Mouse (Mus musculus) spleen, adult 2 months (tissue): ENCODE results near the gene Gm14139.
"Not testable (repeated sequence)": the region's sequence is repeated elsewhere in the genome, so short reads cannot be mapped to it uniquely, and the experiment has no call there.

Experiments
- CTCF ChIP-seq: fragments of 200-500 bp; IDR thresholded peaks from 2 replicates; pipeline ENCODE4 v1.5.1; 2011; ENCODE audit warnings: mild to moderate bottlenecking, inconsistent platforms; ENCODE audit not compliant: insufficient read depth, insufficient read length, insufficient replicate concordance; ENCODE audit errors: extremely low read depth
- POLR2A ChIP-seq: fragments of 200-500 bp; IDR thresholded peaks from 2 replicates; pipeline ENCODE4 v1.6.1; 2011; ENCODE audit warnings: low read depth, low read length, inconsistent platforms

DNA sequence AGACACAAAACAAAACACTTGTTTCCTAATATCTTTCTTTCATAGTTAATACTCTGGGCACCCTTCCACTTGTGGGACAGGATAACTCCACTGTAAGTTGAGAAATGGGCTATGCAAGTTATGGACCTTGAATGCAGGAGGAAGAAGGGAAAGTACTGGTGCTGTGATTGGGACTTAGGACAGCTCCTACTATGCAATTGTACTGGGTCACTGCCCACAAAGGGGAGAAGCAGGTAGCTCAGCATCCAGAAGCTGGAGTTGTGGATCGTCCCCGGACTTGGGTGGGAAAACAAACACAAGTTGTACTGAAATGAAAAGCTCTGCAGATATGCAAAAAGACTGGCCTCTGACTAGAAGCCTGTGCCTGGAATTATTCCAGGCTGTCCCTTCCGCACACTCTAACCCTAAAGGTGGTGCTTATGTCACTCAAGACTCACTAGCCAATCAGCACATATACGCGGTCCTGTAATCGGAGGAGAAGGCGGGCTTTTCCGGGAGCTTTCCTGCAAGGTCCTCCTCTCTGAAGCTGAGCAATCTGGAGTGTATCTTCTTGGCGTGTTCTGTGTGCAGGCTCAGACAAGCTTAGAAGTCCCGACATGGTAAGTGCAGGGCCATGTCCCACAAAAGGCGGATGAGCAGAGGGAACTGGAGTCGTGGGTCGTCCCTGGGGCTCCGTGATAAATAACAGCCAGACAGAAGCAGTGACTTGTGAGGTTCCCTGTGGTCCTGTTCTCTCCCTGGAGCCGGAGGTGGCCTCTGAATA, 36.2 kb downstream of the Gm14139 start, which contains the start of gene Zfp937:
- not testable (repeated sequence) for TF ChIP-seq CTCF, POLR2A
